Mouse (Mus musculus) embryonic fibroblast, embryonic 13.5 days (primary cell): ENCODE results near the gene Fars2.

ENCODE experiments used
- CTCF ChIP-seq: IDR thresholded peaks from 2 replicates; pipeline ENCODE4 v1.5.1; 2011; ENCODE audit warnings: mild to moderate bottlenecking, control low read depth, low read length, moderate library complexity, borderline replicate concordance; ENCODE audit not compliant: insufficient read depth
- POLR2A ChIP-seq: IDR thresholded peaks from 2 replicates; pipeline ENCODE4 v1.6.1; 2011; ENCODE audit warnings: low read depth, mild to moderate bottlenecking, control low read depth, low read length, moderate library complexity

DNA sequence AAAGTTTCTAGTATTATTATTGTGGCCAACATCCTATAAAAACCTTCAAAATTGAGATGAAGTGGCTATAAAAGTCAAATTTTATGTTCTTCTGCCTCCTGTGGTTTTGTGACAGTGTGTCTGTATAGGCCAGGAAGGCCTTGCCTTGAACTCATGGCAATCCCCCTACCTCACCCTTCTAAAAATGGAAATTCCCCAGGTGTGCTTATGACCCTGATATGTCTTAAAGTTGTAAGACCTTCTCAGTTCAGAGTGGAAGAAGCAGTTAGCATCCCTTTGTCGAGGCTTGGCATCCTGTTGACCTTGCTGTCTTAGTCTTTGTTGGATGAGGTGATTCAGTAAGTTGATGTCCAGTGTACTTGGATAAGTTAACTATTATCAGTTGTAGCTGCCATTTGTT lies 82.1 kb downstream of the Fars2 start:
- no peak for TF ChIP-seq CTCF
- no peak for TF ChIP-seq POLR2A
